Mouse (Mus musculus) liver, embryonic 14.5 days (tissue): ENCODE data around the gene Ccdc127. TPM values are rescaled to one million over a fixed set of nuclear protein-coding genes. Genes with fewer than 3 reads are reported as not detected.

Experiments used
- ATAC-seq: fragments of 200-750 bp; cut with Nextera tagmentation; 2 replicates; pipeline ENCODE4 v1.8.0; 2017; ENCODE audit warnings: moderate number of reproducible peaks, mild to moderate bottlenecking, moderate library complexity; ENCODE audit not compliant: insufficient read depth
- DNase-seq, 3 experiments: peaks; one replicate each; pipeline ENCODE4 v3.0.0-alpha.2; 2012 to 2013; ENCODE audit warnings: low read depth in 3 of 3, low spot score in 3 of 3
- H3K27ac ChIP-seq: fragments of 300-500 bp; sonication (generic); 2 replicates; pipeline ENCODE4 v1.5.1; 2014; ENCODE audit warnings: moderate library complexity, mild to moderate bottlenecking, control low read depth, inconsistent platforms
- H3K27me3 ChIP-seq: fragments of 300-500 bp; sonication (generic); 2 replicates; pipeline ENCODE4 v1.6.1; 2014; ENCODE audit warnings: mild to moderate bottlenecking, low read length, moderate library complexity; ENCODE audit not compliant: control insufficient read depth, insufficient read depth
- H3K36me3 ChIP-seq: fragments of 300-500 bp; sonication (generic); replicated peaks from 2 replicates; pipeline ENCODE4 v1.6.1; 2014; ENCODE audit warnings: low read depth; ENCODE audit not compliant: control insufficient read depth, insufficient read depth
- H3K4me1 ChIP-seq, 2 experiments: fragments of 200-500 bp in 1 of 2; fragments of 300-500 bp in 1 of 2; sonication (generic) in 1 of 2; replicated peaks; 2 replicates each; pipeline ENCODE4 v1.6.1; 2012 to 2014; ENCODE audit warnings: antibody characterized with exemption in 1 of 2, inconsistent platforms in 1 of 2, low read length in 1 of 2; ENCODE audit not compliant: control insufficient read depth in 2 of 2, insufficient read depth in 2 of 2
- H3K4me2 ChIP-seq: fragments of 300-500 bp; sonication (generic); 2 replicates; pipeline ENCODE4 v1.6.1; 2014; ENCODE audit warnings: low read depth, mild to moderate bottlenecking, control low read depth, moderate library complexity
- H3K4me3 ChIP-seq, 2 experiments: fragments of 200-500 bp in 1 of 2; fragments of 300-500 bp in 1 of 2; sonication (generic) in 1 of 2; 2 replicates each; pipeline ENCODE4 v1.5.1; 2012 to 2014; ENCODE audit warnings: low read depth in 2 of 2, low read length in 2 of 2, mild to moderate bottlenecking in 2 of 2, control low read depth in 1 of 2, inconsistent platforms in 1 of 2, moderate library complexity in 1 of 2; ENCODE audit not compliant: insufficient read depth in 1 of 2
- H3K9ac ChIP-seq: fragments of 300-500 bp; sonication (generic); replicated peaks from 2 replicates; pipeline ENCODE4 v1.6.1; 2014; ENCODE audit warnings: mild to moderate bottlenecking, control low read depth, moderate library complexity
- H3K9me3 ChIP-seq: fragments of 300-500 bp; sonication (generic); 2 replicates; pipeline ENCODE4 v1.6.1; 2016; ENCODE audit warnings: low read length, mixed read lengths; ENCODE audit not compliant: control insufficient read depth
- CTCF ChIP-seq: IDR thresholded peaks from 2 replicates; pipeline ENCODE4 v1.5.1; 2016; ENCODE audit warnings: antibody characterized with exemption, low read depth, control low read depth
- EP300 ChIP-seq: IDR thresholded peaks from 2 replicates; pipeline ENCODE4 v1.6.1; 2016; ENCODE audit warnings: antibody characterized with exemption, low read depth
- WGBS: fragments of 180-500 bp; shearing (Covaris S2); extraction: QIAGEN DNeasy Blood & Tissue Kit; methylation state at CpG from one replicate; pipeline ENCODE4 v1.1.7; 2014; ENCODE audit not compliant: insufficient replicate concordance; 5-methylcytosine and 5-hydroxymethylcytosine counted together
- polyA plus RNA-seq, 2 experiments: library from polyadenylated mRNA; depleted of rRNA in 1 of 2; stranded (reverse) in 1 of 2; unstranded in 1 of 2; fragments of >200 nt; fragmentation: Nextera tagmentation in 1 of 2; extraction: Ambion mirVana in 1 of 2; gene quantifications; 2 replicates each; pipeline versions ENCODE4 v1.2.1 to v1.2.3; 2012 to 2014

The Ccdc127 gene
- polyA plus RNA-seq, 2 experiments: 4.4 to 16.2 TPM

- WGBS: 37% methylated on average over 2 of the region's 2 CpGs
- H3K4me1 ChIP-seq: no peaks in the 10 kb centered on the region
- peaks cover 13% of the 10 kb centered on the region for H3K36me3 ChIP-seq
- H3K9ac ChIP-seq: no peak overlapping the region
- no peak overlapping the region for H3K27ac ChIP-seq
- no peak for ATAC-seq
- TF ChIP-seq EP300 (no peak), CTCF (no peak)
- no peaks in the 10 kb centered on the region for H3K9me3 ChIP-seq
- no peak overlapping the region for H3K4me2 ChIP-seq
- H3K27me3 ChIP-seq: no peaks in the 10 kb centered on the region
- DNase-seq: no peak
- no peak overlapping the region for H3K4me3 ChIP-seq
Observed at GRCm38 (mm10) chr13:74362218-74362617, 12.1 kb downstream of the Ccdc127 start.

DNA sequence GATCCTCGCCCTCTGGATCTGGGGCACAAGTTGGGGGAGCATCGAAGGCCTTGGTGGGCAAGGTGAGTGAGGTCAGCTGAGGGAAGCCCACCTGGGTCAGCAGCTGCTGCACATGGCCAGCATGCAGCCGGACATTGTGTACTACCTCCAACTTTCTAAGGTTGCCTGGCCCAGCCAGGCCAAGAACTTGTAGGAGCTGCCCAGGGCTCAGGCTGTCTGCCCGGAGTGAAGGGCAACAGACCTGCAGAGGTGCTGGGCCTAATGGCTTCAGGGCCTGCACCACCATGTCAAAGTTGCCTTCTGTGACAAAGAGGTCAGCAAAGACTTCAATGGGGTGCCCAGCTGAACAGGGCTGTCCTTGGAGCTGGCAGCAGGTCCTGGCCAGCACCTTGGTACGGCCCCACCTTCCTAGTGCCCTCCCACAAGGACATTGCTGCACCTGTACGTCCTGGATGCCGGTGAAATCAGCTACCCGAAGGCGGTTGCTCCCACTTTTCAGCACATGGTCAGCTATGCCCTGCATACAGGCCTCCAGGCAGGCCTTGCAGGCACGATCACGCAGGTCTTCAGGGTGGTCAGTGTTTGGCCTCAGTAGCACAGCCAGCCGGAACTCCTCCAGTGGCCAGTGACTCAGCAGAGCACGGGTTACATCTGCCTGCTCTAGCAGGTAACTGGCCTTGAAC lies 13.2 kb downstream of the Ccdc127 start:
- H3K36me3 ChIP-seq: peaks cover 8% of the 10 kb centered on the region
- no peaks in the 10 kb centered on the region for H3K4me1 ChIP-seq
- H3K4me3 ChIP-seq: no peak overlapping the region
- no peaks in the 10 kb centered on the region for H3K9me3 ChIP-seq
- H3K4me2 ChIP-seq: no peak overlapping the region
- TF ChIP-seq EP300 (no peak), CTCF (no peak)
- DNase-seq (no peak), ATAC-seq (no peak)
- no peak overlapping the region for H3K27ac ChIP-seq
- H3K27me3 ChIP-seq: no peaks in the 10 kb centered on the region
- 74% methylated on average over 13 of the region's 13 CpGs for WGBS
- no peak overlapping the region for H3K9ac ChIP-seq

DNA sequence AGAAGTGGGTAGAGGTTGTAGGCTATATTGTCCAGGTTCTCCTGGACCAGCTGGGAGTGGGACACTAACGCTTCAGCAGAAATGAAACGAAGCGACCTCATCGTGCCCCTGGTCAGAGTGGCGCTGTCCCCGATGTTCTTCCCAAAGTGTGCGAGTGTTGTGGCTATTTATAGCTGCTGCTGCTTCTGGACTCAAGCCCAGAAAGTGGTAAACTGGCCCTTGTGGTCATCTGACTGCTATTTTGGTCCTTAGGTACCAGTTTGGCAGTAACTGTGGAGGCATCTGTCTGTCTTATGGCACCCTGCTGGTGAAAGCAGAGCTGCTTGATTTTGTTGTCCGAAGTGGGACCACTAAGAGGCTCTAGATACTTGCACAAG lies 13.7 kb downstream of the Ccdc127 start, which contains the start of gene Lrrc14b:
Gene Lrrc14b (minus strand): TSS at position 147 of the 377 bp plus-strand sequence.
- DNase-seq: no peak
- no peak for ATAC-seq
- H3K4me3 ChIP-seq: no peak within 1 kb of the TSS
- no peak within 1 kb of the TSS for H3K27ac ChIP-seq
- no peaks in the 10 kb centered on the region for H3K4me1 ChIP-seq
- H3K4me2 ChIP-seq: no peak within 1 kb of the TSS
- no peak within 1 kb of the TSS for H3K9ac ChIP-seq
- no peaks in the 10 kb centered on the region for H3K9me3 ChIP-seq
- TF ChIP-seq EP300 (no peak), CTCF (no peak)
- H3K27me3 ChIP-seq: no peaks in the 10 kb centered on the region
- peaks cover 5% of the 10 kb centered on the region; the same call in 1 of the 2 replicates for H3K36me3 ChIP-seq
- 59% methylated on average over 8 of the region's 8 CpGs for WGBS

DNA sequence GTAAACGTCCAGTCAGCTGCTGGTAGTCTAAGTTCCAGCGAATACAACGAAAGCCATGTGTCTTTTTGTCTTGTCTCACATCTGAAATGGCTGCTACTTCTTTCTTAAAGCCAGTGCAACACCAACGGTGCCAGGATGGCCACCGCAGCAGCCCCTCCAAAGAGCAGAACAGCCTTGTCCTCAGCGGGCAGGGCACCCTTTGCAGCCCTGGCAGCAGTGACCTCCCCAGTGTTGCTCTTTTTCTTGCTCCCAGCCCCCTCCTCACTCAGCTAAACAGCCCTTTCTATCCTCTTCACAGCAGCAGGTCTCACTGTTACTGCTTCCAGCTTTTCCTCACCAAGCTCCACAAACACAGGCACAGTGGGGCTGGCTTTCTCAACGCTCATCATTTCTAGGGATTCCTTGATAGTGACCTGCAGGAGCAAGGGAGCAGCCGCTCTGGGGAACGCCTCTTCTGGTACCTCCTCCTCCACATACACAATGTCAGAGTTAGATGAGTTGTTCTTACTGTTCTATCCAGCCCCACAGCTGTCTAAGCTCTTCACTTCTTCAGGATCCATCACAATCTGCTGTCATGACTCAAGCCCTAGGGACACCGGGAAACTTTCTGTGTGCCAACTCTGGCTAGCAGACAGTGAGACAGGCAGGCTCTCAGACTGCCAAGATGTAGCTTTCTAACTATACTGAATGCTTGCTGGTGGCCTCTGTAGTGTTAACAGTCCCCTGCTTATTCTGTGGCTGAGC lies 31.6 kb downstream of the Ccdc127 start:
- TF ChIP-seq CTCF (no peak), EP300 (no peak)
- no peaks in the 10 kb centered on the region for H3K36me3 ChIP-seq
- no peaks in the 10 kb centered on the region for H3K4me1 ChIP-seq
- no peaks in the 10 kb centered on the region for H3K27me3 ChIP-seq
- no peak overlapping the region for H3K27ac ChIP-seq
- H3K4me2 ChIP-seq: no peak overlapping the region
- H3K9me3 ChIP-seq: no peaks in the 10 kb centered on the region
- H3K9ac ChIP-seq: no peak overlapping the region
- WGBS: 62% methylated on average over 10 of the region's 10 CpGs
- DNase-seq (no peak), ATAC-seq (no peak)
- no peak overlapping the region for H3K4me3 ChIP-seq

GRCm38 (mm10) chr13:74382289-74382688 lies 32.2 kb downstream of the Ccdc127 start:
- Histone ChIP-seq H3K4me3 (no peak overlapping the region), H3K4me2 (no peak overlapping the region), H3K4me1 (no peaks in the 10 kb centered on the region), H3K27me3 (no peaks in the 10 kb centered on the region), H3K9me3 (no peaks in the 10 kb centered on the region), H3K9ac (no peak overlapping the region), H3K36me3 (no peaks in the 10 kb centered on the region), H3K27ac (no peak overlapping the region)
- 61% methylated on average over 3 of the region's 3 CpGs for WGBS
- ATAC-seq: no peak
- DNase-seq: no peak
- TF ChIP-seq EP300: no peak
- no peak for TF ChIP-seq CTCF
